Mouse (Mus musculus): ENCODE data around the gene Mdga1.

Mdga1 gene

GRCm38 (mm10) chr17:29848793-29849435 lies 121.0 kb downstream of the Mdga1 start:
- in situ Hi-C loops (cut with MboI, MseI): no loop called here

- in situ Hi-C loops (cut with MboI, MseI): no loop called here
These were observed 122.6 kb downstream of the Mdga1 start for GRCm38 (mm10) chr17:29847291-29847690.

GRCm38 (mm10) chr17:29846284-29846683 lies 123.6 kb downstream of the Mdga1 start:
- in situ Hi-C loops (cut with MboI, MseI): no loop called here

- in situ Hi-C loops (cut with MboI, MseI): no loop called here
These were observed 124.9 kb downstream of the Mdga1 start for GRCm38 (mm10) chr17:29844949-29845348.

- in situ Hi-C loops (cut with MboI, MseI): no loop called here
These were observed 126.3 kb downstream of the Mdga1 start for GRCm38 (mm10) chr17:29843419-29844162.

GRCm38 (mm10) chr17:29841781-29842690 lies 127.9 kb downstream of the Mdga1 start:
- in situ Hi-C loops (cut with MboI, MseI): no loop called here

GRCm38 (mm10) chr17:29838029-29838428 lies 131.9 kb downstream of the Mdga1 start:
- in situ Hi-C loops (cut with MboI, MseI): no loop called here

GRCm38 (mm10) chr17:29837441-29837840 lies 132.4 kb downstream of the Mdga1 start:
- in situ Hi-C loops (cut with MboI, MseI): no loop called here

- in situ Hi-C loops (cut with MboI, MseI): no loop called here
These were observed 135.1 kb downstream of the Mdga1 start for GRCm38 (mm10) chr17:29834768-29835167.

GRCm38 (mm10) chr17:29834333-29834732 lies 135.6 kb downstream of the Mdga1 start:
- in situ Hi-C loops (cut with MboI, MseI): no loop called here

GRCm38 (mm10) chr17:29831696-29832095 lies 138.2 kb downstream of the Mdga1 start:
- in situ Hi-C loops (cut with MboI, MseI): no loop called here

GRCm38 (mm10) chr17:29829136-29829535 lies 140.8 kb downstream of the Mdga1 start:
- in situ Hi-C loops (cut with MboI, MseI): no loop called here

GRCm38 (mm10) chr17:29827602-29828001 lies 142.3 kb downstream of the Mdga1 start:
- in situ Hi-C loops (cut with MboI, MseI): no loop called here

GRCm38 (mm10) chr17:29824512-29825120 lies 145.3 kb downstream of the Mdga1 start:
- in situ Hi-C loops (cut with MboI, MseI): no loop called here

- in situ Hi-C loops (cut with MboI, MseI): no loop called here
These were observed 145.7 kb downstream of the Mdga1 start for GRCm38 (mm10) chr17:29824208-29824509.

GRCm38 (mm10) chr17:29823439-29824207 lies 146.3 kb downstream of the Mdga1 start:
- in situ Hi-C loops (cut with MboI, MseI): no loop called here

GRCm38 (mm10) chr17:29819608-29820007 lies 150.3 kb downstream of the Mdga1 start:
- in situ Hi-C loops (cut with MboI, MseI): no loop called here

- in situ Hi-C loops (cut with MboI, MseI): no loop called here
These were observed 150.9 kb downstream of the Mdga1 start for GRCm38 (mm10) chr17:29818989-29819388.

GRCm38 (mm10) chr17:29818264-29818945 lies 151.5 kb downstream of the Mdga1 start:
- in situ Hi-C loops (cut with MboI, MseI): no loop called here

- in situ Hi-C loops (cut with MboI, MseI): no loop called here
These were observed 155.1 kb downstream of the Mdga1 start for GRCm38 (mm10) chr17:29814758-29815157.

GRCm38 (mm10) chr17:29813328-29813727 lies 156.6 kb downstream of the Mdga1 start:
- in situ Hi-C loops (cut with MboI, MseI): no loop called here

Data from T-helper 1 cell (primary cell).